Mouse (Mus musculus): ENCODE results near the gene Vmn2r75. TPM values are rescaled to one million over a fixed set of nuclear protein-coding genes. Genes with fewer than 3 reads are reported as not detected.
"Not testable (repeated sequence)": the region's sequence is repeated elsewhere in the genome, so short reads cannot be mapped to it uniquely, and the experiment has no call there.

Vmn2r75 gene
- polyA plus RNA-seq (2015; fragmentation: Nextera tagmentation; extraction: Ambion mirVana), result not detected in 2 replicates

DNA sequence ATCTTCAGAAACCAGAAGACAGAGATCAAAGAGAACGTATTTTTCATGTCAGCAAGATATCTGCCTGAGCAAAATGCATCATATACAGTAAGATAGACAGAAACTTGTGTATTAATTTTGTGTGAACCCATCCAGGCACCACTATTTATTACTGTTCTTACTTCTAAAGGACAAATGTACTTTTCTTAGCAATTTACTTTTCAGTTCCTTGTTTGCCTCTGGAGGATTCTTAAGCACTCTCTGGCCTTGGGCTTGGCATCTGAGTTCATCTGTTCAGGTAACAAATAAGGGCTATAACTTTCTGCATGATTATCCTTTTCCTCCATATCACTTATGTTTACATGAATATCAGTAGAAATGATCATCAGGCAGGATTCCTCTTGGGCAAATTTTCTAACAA, at the start of gene Vmn2r75:
TSS of gene Vmn2r75 (minus strand) at position 101 of the 400 bp plus-strand sequence.
- not testable (repeated sequence) for H3K4me3 ChIP-seq (ENCODE audit: low read depth, low read length); ATAC-seq; H3K27ac ChIP-seq (ENCODE audit: low read length); H3K27me3 ChIP-seq (ENCODE audit: control insufficient read depth, insufficient read depth, low read depth, low read length); H3K4me1 ChIP-seq (ENCODE audit: control insufficient read depth, insufficient read depth, low read length); H3K4me2 ChIP-seq (ENCODE audit: low read length); H3K9me3 ChIP-seq (replicated peaks; ENCODE audit: control insufficient read depth, low read length, poor library complexity, severe bottlenecking); H3K9ac ChIP-seq (ENCODE audit: low read depth, low read length); H3K36me3 ChIP-seq (ENCODE audit: control insufficient read depth, insufficient read depth, low read length)
- WGBS, result 53% methylated on average over 1 of the region's 1 CpGs

DNA sequence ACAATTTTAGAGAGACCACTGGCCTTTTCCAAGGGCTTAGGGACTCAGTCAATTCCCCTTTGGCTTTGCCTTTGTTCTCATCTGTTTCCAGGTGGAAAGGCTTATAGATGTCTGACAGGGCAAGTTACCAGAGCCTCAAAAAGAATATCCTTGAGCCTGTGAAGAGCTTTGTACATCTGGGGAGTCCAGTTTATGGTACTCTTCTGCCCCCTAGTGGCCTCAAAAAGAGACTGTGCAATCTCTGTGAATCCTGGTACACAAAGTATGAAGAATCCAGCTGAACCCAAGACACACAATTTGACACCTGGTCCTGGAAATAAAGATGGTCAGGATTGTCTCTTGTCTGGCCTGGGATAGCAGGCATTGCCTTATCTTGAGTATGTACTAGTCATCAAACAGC, 39.8 kb upstream of the Vmn2r75 start:
- no peak overlapping the region for H3K9ac ChIP-seq (ENCODE audit: low read depth, low read length)
- no peaks in the 10 kb centered on the region for H3K27me3 ChIP-seq (ENCODE audit: control insufficient read depth, insufficient read depth, low read depth, low read length)
- ATAC-seq, result no peak
- no peak overlapping the region for H3K4me2 ChIP-seq (ENCODE audit: low read length)
- no peaks in the 10 kb centered on the region for H3K36me3 ChIP-seq (ENCODE audit: control insufficient read depth, insufficient read depth, low read length)
- H3K9me3 ChIP-seq (replicated peaks; ENCODE audit: control insufficient read depth, low read length, poor library complexity, severe bottlenecking), result no peaks in the 10 kb centered on the region
- no peak overlapping the region for H3K4me3 ChIP-seq (ENCODE audit: low read depth, low read length)
- no peaks in the 10 kb centered on the region for H3K4me1 ChIP-seq (ENCODE audit: control insufficient read depth, insufficient read depth, low read length)
- no peak overlapping the region for H3K27ac ChIP-seq (ENCODE audit: low read length)

Other genes starting within 250 kb of the Vmn2r75 start
- not detected in 2 replicates for gene Vmn2r74, start 210.1 kb downstream of the Vmn2r75 start, polyA plus RNA-seq (2015; fragmentation: Nextera tagmentation; extraction: Ambion mirVana)
- not detected in 2 replicates for gene Vmn2r76, start 74.5 kb upstream of the Vmn2r75 start, polyA plus RNA-seq (2015; fragmentation: Nextera tagmentation; extraction: Ambion mirVana)
- not detected in 2 replicates for gene Olfr310, start 105.4 kb upstream of the Vmn2r75 start, polyA plus RNA-seq (2015; fragmentation: Nextera tagmentation; extraction: Ambion mirVana)
- not detected in 2 replicates for gene Olfr309, start 141.9 kb upstream of the Vmn2r75 start, polyA plus RNA-seq (2015; fragmentation: Nextera tagmentation; extraction: Ambion mirVana)
- gene Olfr308, start 153.9 kb upstream of the Vmn2r75 start, polyA plus RNA-seq (2015; fragmentation: Nextera tagmentation; extraction: Ambion mirVana), result not detected in 2 replicates
- gene Olfr307, start 165.8 kb upstream of the Vmn2r75 start, polyA plus RNA-seq (2015; fragmentation: Nextera tagmentation; extraction: Ambion mirVana), result not detected in 2 replicates
- gene Olfr305, start 195.2 kb upstream of the Vmn2r75 start, polyA plus RNA-seq (2015; fragmentation: Nextera tagmentation; extraction: Ambion mirVana), result not detected in 2 replicates
- not detected in 2 replicates for gene Olfr304, start 214.9 kb upstream of the Vmn2r75 start, polyA plus RNA-seq (2015; fragmentation: Nextera tagmentation; extraction: Ambion mirVana)
- not detected in 2 replicates for gene Olfr303, start 226.0 kb upstream of the Vmn2r75 start, polyA plus RNA-seq (2015; fragmentation: Nextera tagmentation; extraction: Ambion mirVana)
- not detected in 2 replicates for gene Olfr301, start 232.1 kb upstream of the Vmn2r75 start, polyA plus RNA-seq (2015; fragmentation: Nextera tagmentation; extraction: Ambion mirVana)